Mouse (Mus musculus): ENCODE data around the gene Mafg. TPM values are rescaled to one million over a fixed set of nuclear protein-coding genes. Genes with fewer than 3 reads are reported as not detected.
A peak's percentile ranks its signal among the peaks of the same experiment; 100 is the strongest.

Mafg gene
- total and polyA plus RNA-seq, 3 experiments = 32.8 to 45.2 (median 35.7) TPM

- intact Hi-C loops (cut with DNase I) = no loop called here
- Histone ChIP-seq H3K79me2 (replicated peaks; ENCODE audit: control insufficient read depth, insufficient read depth, low read length) (peaks cover 5% of the 10 kb centered on the region; the same call in 1 of the 2 replicates), H3K4me3 (no peak overlapping the region), H3K27me3 (ENCODE audit: control insufficient read depth, insufficient read depth, low read length) (no peaks in the 10 kb centered on the region), H3K36me3 (ENCODE audit: control insufficient read depth, insufficient read depth, low read length) (no peaks in the 10 kb centered on the region), H3K9ac (ENCODE audit: low read depth, low read length) (no peak overlapping the region), H3K4me1 (ENCODE audit: control insufficient read depth, insufficient read depth, low read length) (peaks cover 24% of the 10 kb centered on the region), H3K27ac (no peak overlapping the region)
- 80% methylated on average over 22 of the region's 22 CpGs for WGBS
- peak in 1 of 2 experiments; percentile 47 for DNase-seq
- TF ChIP-seq EP300 (IDR thresholded peaks at IDR 0.05; ENCODE audit: insufficient read depth, low read depth, low read length) = no peak
- TF ChIP-seq CTCF (IDR thresholded peaks at IDR 0.05) = no peak
- no peak for TF ChIP-seq POLR2A (IDR thresholded peaks at IDR 0.05; ENCODE audit: insufficient read depth, low read depth, low read length)
These were observed 5.7 kb downstream of the Mafg start for GRCm38 (mm10) chr11:120627468-120628300.

GRCm38 (mm10) chr11:120626785-120627467 is 6.5 kb downstream of the Mafg start:
- no peak overlapping the region for H3K9ac ChIP-seq (ENCODE audit: low read depth, low read length)

DNA sequence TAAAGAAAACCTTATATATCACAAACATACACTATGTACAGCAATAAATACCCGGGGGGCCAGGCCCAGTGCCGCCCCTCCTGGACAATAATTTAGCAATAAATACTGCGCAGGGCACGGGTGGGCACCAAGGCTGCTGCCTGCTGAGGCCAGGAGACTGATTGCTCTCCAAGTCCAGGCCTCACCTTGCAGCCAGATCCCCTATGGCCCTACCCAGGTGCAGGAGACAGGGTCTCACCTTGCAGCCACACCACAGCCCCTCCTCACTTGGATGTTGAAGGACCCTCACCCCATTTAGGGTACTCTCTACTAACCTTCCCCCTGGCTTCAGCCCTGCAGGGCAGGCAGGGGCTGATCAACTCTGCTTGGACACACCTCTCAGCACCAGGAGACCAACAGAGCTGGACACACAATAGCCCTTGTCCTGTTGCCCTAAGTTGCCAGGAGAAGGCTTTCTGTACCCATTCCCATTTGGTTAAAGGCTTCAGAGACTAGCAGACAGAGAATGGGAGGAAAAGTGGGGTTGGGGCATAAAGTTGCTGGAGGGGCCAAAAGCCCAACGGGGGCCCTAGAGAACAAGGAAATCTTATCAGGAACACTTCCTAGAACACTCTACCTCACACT is 8.1 kb downstream of the Mafg start, which contains the start of gene Sirt7:
Sirt7 (minus strand) TSS at position 89 of the 624 bp plus-strand sequence.
- intact Hi-C loops (cut with DNase I) = loop anchor here (2.0 kb wide), 1 partner anchor 88 kb away; the partner anchor contains the start of genes Cenpx and Lrrc45
- peaks cover 12% of the 10 kb centered on the region for H3K4me1 ChIP-seq (ENCODE audit: control insufficient read depth, insufficient read depth, low read length)

More at GRCm38 (mm10) chr11:120626785-120627467, 6.5 kb downstream of the Mafg start:
- intact Hi-C loops (cut with DNase I) = no loop called here
- DNase-seq = no peak
- no peak for TF ChIP-seq POLR2A (IDR thresholded peaks at IDR 0.05; ENCODE audit: insufficient read depth, low read depth, low read length)
- TF ChIP-seq CTCF (IDR thresholded peaks at IDR 0.05) = no peak
- no peak for TF ChIP-seq EP300 (IDR thresholded peaks at IDR 0.05; ENCODE audit: insufficient read depth, low read depth, low read length)
- no peaks in the 10 kb centered on the region for H3K27me3 ChIP-seq (ENCODE audit: control insufficient read depth, insufficient read depth, low read length)
- no peaks in the 10 kb centered on the region for H3K36me3 ChIP-seq (ENCODE audit: control insufficient read depth, insufficient read depth, low read length)
- 86% methylated on average over 11 of the region's 11 CpGs for WGBS
- peaks cover 23% of the 10 kb centered on the region for H3K4me1 ChIP-seq (ENCODE audit: control insufficient read depth, insufficient read depth, low read length)
- no peak overlapping the region for H3K27ac ChIP-seq
- H3K4me3 ChIP-seq = no peak overlapping the region
- H3K79me2 ChIP-seq (replicated peaks; ENCODE audit: control insufficient read depth, insufficient read depth, low read length) = peaks cover 5% of the 10 kb centered on the region; the same call in 1 of the 2 replicates

DNA sequence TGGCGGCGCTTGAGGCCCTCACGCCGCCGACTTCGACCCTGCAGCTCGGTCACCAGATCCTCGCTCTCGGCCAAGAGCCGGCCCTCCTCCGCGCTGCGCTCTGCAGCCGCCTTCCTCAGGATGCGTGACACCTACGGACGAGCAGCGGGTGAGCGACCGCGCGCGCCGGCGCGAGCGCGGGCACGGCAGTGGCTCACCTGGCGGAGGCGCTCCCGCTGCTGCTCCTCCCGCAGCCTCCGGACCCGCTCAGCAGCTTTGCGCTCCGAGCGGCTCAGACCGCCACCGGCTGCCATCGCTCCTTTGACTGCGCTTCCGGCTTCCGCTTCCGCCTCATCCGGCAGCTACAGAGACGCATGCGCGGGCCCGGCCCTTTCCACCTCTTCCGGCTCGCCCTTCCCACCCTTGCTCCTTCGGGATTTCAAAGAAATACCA is 8.7 kb downstream of the Mafg start:
- intact Hi-C loops (cut with DNase I) = loop anchor here (2.0 kb wide), 1 partner anchor 88 kb away; the partner anchor contains the start of genes Cenpx and Lrrc45
- under 1% methylated on average over 53 of the region's 53 CpGs for WGBS
- Histone ChIP-seq H3K4me1 (ENCODE audit: control insufficient read depth, insufficient read depth, low read length) (peaks cover 8% of the 10 kb centered on the region), H3K36me3 (ENCODE audit: control insufficient read depth, insufficient read depth, low read length) (no peaks in the 10 kb centered on the region), H3K27ac (peak overlapping the region; percentile 78), H3K79me2 (replicated peaks; ENCODE audit: control insufficient read depth, insufficient read depth, low read length) (peaks cover 5% of the 10 kb centered on the region; the same call in 1 of the 2 replicates), H3K9ac (ENCODE audit: low read depth, low read length) (peak overlapping the region; percentile 74), H3K27me3 (ENCODE audit: control insufficient read depth, insufficient read depth, low read length) (no peaks in the 10 kb centered on the region), H3K4me3 (peak overlapping the region; percentile 70)
- TF ChIP-seq POLR2A (IDR thresholded peaks at IDR 0.05; ENCODE audit: insufficient read depth, low read depth, low read length) (peak; percentile 81), CTCF (IDR thresholded peaks at IDR 0.05) (no peak), EP300 (IDR thresholded peaks at IDR 0.05; ENCODE audit: insufficient read depth, low read depth, low read length) (peak; percentile 38; the same call in 1 of the 2 replicates)
- peak; percentile 90 to 91 for DNase-seq

More for the DNA sequence above, 8.1 kb downstream of the Mafg start, which contains the start of gene Sirt7:
- WGBS = 8% methylated on average over 5 of the region's 5 CpGs
- Histone ChIP-seq H3K27me3 (ENCODE audit: control insufficient read depth, insufficient read depth, low read length) (no peaks in the 10 kb centered on the region), H3K36me3 (ENCODE audit: control insufficient read depth, insufficient read depth, low read length) (no peaks in the 10 kb centered on the region), H3K4me3 (peak within 1 kb of the TSS; percentile 70), H3K9ac (ENCODE audit: low read depth, low read length) (peak within 1 kb of the TSS; percentile 74), H3K79me2 (replicated peaks; ENCODE audit: control insufficient read depth, insufficient read depth, low read length) (peaks cover 5% of the 10 kb centered on the region; the same call in 1 of the 2 replicates), H3K27ac (peak within 1 kb of the TSS; percentile 78)
- TF ChIP-seq EP300 (IDR thresholded peaks at IDR 0.05; ENCODE audit: insufficient read depth, low read depth, low read length) (no peak), POLR2A (IDR thresholded peaks at IDR 0.05; ENCODE audit: insufficient read depth, low read depth, low read length) (no peak), CTCF (IDR thresholded peaks at IDR 0.05) (no peak)
- DNase-seq = no peak

- H3K27ac ChIP-seq = peak overlapping the region; percentile 78
- intact Hi-C loops (cut with DNase I) = loop anchor here (2.0 kb wide), 1 partner anchor 89 kb away; the partner anchor contains the start of genes Cenpx and Lrrc45
- peak; percentile 75 for DNase-seq
- H3K27me3 ChIP-seq (ENCODE audit: control insufficient read depth, insufficient read depth, low read length) = no peaks in the 10 kb centered on the region
- H3K79me2 ChIP-seq (replicated peaks; ENCODE audit: control insufficient read depth, insufficient read depth, low read length) = peaks cover 5% of the 10 kb centered on the region; the same call in 1 of the 2 replicates
- H3K36me3 ChIP-seq (ENCODE audit: control insufficient read depth, insufficient read depth, low read length) = no peaks in the 10 kb centered on the region
- peak overlapping the region; percentile 74 for H3K9ac ChIP-seq (ENCODE audit: low read depth, low read length)
- peak; percentile 76 for TF ChIP-seq CTCF (IDR thresholded peaks at IDR 0.05)
- no peak for TF ChIP-seq POLR2A (IDR thresholded peaks at IDR 0.05; ENCODE audit: insufficient read depth, low read depth, low read length)
- peaks cover 5% of the 10 kb centered on the region for H3K4me1 ChIP-seq (ENCODE audit: control insufficient read depth, insufficient read depth, low read length)
- H3K4me3 ChIP-seq = peak overlapping the region; percentile 70
- 12% methylated on average over 30 of the region's 30 CpGs for WGBS
These were observed 9.3 kb downstream of the Mafg start for GRCm38 (mm10) chr11:120623961-120624679.
